Mouse (Mus musculus) neutrophil, adult 5-6 weeks (primary cell): ENCODE measurements around the gene Adgrl1. TPM values are rescaled to one million over a fixed set of nuclear protein-coding genes. Genes with fewer than 3 reads are reported as not detected.

ENCODE experiments used
- ATAC-seq: fragments of 151-379, 151-347 bp; 2 replicates; pipeline ENCODE4 v1.8.0; 2017; ENCODE audit warnings: mild to moderate bottlenecking, moderate TSS enrichment; ENCODE audit not compliant: insufficient number of reproducible peaks, poor library complexity, low FRiP score, severe bottlenecking; ENCODE audit errors: extremely low read depth
- total RNA-seq: library from RNA; stranded (forward); fragments of 200-1000 nt; gene quantifications from 2 replicates; pipeline ENCODE4 v1.2.3, GENCODE M21; 2017

The Adgrl1 gene
- total RNA-seq, 1 experiment from 2014 or later = 2.8 TPM

GRCm38 (mm10) chr8:83900266-83900956 lies 506 bp downstream of the Adgrl1 start:
- ATAC-seq = no peak

GRCm38 (mm10) chr8:83900957-83901270 lies 1.0 kb downstream of the Adgrl1 start:
- ATAC-seq = no peak

- no peak for ATAC-seq
Observed at GRCm38 (mm10) chr8:83901566-83902485, 1.9 kb downstream of the Adgrl1 start.

- ATAC-seq = no peak
Observed at GRCm38 (mm10) chr8:83902961-83903666, 3.2 kb downstream of the Adgrl1 start.

GRCm38 (mm10) chr8:83908583-83908982 lies 8.7 kb downstream of the Adgrl1 start:
- ATAC-seq = no peak

- no peak for ATAC-seq
Observed at GRCm38 (mm10) chr8:83909311-83909710, 9.4 kb downstream of the Adgrl1 start.

- ATAC-seq = no peak
Observed at GRCm38 (mm10) chr8:83911809-83912731, 12.2 kb downstream of the Adgrl1 start.

GRCm38 (mm10) chr8:83914232-83914631 lies 14.3 kb downstream of the Adgrl1 start:
- ATAC-seq = no peak

GRCm38 (mm10) chr8:83914860-83915259 lies 15.0 kb downstream of the Adgrl1 start:
- ATAC-seq = no peak

GRCm38 (mm10) chr8:83916015-83916414 lies 16.1 kb downstream of the Adgrl1 start:
- ATAC-seq = no peak

GRCm38 (mm10) chr8:83917566-83917965 lies 17.7 kb downstream of the Adgrl1 start:
- no peak for ATAC-seq

- ATAC-seq = peak; percentile 50
Observed at GRCm38 (mm10) chr8:83921558-83921957, 21.7 kb downstream of the Adgrl1 start.

- no peak for ATAC-seq
Observed at GRCm38 (mm10) chr8:83922727-83923126, 22.8 kb downstream of the Adgrl1 start.

GRCm38 (mm10) chr8:83924585-83924984 lies 24.7 kb downstream of the Adgrl1 start:
- ATAC-seq = no peak

- ATAC-seq = no peak
Observed at GRCm38 (mm10) chr8:83926266-83926665, 26.4 kb downstream of the Adgrl1 start.

GRCm38 (mm10) chr8:83934222-83934621 lies 34.3 kb downstream of the Adgrl1 start:
- ATAC-seq = no peak

GRCm38 (mm10) chr8:83934994-83935393 lies 35.1 kb downstream of the Adgrl1 start:
- ATAC-seq = no peak

- no peak for ATAC-seq
Observed at GRCm38 (mm10) chr8:83935435-83935834, 35.5 kb downstream of the Adgrl1 start.

- no peak for ATAC-seq
Observed at GRCm38 (mm10) chr8:83937645-83938044, 37.7 kb downstream of the Adgrl1 start.
